Mouse (Mus musculus) heart, postnatal 25 days (tissue): ENCODE measurements around the gene Uvrag. TPM values are rescaled to one million over a fixed set of nuclear protein-coding genes. Genes with fewer than 3 reads are reported as not detected.

Experiments
- DNase-seq: peaks from one replicate; pipeline ENCODE4 v3.0.0; 2022; ENCODE audit warnings: low spot score
- intact Hi-C: fragments of 180-260 bp; cut with DNase I; formaldehyde crosslinking; loops from one replicate; pipeline ENCODE4 v1.15.1; 2025
- total RNA-seq, 2 experiments: library from RNA; stranded (reverse); gene quantifications; 2 replicates each; pipeline ENCODE4 v1.2.3; 2021

Gene Uvrag
- total RNA-seq, 2 experiments from 2014 or later: 24.9 to 26.3 TPM

DNA sequence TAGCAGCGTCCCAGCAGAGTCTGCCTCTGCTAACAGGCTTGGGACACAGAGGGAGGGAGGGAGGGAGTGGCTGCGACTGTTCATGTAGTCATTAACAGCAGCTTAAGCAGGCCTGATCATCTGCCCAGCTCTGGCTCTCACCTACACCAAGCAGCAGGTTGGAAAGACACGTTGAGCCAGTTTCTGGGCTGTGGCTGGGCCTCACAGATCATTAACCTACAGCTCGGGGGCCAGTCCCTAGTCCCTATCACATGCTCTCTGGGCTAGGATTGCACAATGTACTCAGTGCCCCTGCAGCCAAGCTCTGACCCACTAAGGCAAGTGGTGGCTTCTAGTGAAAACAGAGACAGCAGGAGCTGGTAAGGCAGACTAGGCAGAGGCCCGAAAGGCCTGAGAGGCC, 27.0 kb upstream of the Uvrag start:
- no peak for DNase-seq
- intact Hi-C loops: no loop called here

GRCm38 (mm10) chr7:99166159-99166558, 25.2 kb upstream of the Uvrag start:
- no peak for DNase-seq
- intact Hi-C loops: no loop called here

DNA sequence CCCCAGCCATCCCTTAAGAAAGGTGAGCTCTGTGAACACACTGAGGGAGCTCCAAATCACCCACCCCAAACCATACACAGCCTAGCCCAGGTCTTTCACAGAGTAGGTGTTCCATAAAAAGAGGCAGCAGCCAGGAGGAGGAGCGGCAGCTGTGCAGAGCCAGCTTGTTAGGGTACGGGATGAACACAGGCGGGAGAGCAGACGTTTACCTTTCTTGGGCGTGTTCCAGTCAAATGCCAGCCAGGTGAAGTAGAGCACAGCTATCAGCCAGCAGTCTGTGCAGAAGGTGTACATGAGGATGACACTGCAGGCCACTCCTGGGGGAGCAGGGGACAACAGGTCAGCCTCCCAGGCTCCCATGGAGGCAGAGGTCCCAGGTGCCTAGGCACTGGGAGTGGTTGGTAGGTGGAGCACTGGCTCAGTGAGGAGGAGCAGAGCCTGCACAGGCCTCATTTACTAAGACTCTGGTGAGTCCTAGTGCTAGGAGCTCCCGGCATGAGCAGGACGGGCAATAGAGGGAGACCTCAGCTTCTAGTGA, 24.0 kb upstream of the Uvrag start:
- DNase-seq: no peak
- intact Hi-C loops: no loop called here

DNA sequence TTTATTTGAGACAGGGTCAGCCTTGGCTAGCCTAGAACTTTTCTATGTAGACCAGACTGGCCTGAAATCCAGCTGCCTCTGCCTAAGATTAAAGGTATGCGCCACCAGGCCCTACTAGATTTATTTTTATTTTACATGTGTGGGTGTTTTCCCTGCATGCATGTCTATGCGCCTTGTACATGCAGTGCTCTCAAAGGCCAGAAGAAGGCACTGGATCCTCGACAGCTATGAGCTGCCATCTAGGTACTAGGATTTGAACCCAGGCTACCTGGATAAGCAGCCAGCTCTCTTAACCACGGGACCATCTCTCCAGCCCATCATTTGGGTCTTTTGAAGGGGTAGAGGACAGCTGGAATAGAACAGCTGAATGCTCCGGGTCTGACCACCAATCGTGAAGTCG, 21.5 kb upstream of the Uvrag start:
- intact Hi-C loops: no loop called here
- no peak for DNase-seq

- intact Hi-C loops: no loop called here
- DNase-seq: no peak
Measured at GRCm38 (mm10) chr7:99161961-99162360, 21.0 kb upstream of the Uvrag start.

GRCm38 (mm10) chr7:99161529-99161928, 20.6 kb upstream of the Uvrag start:
- intact Hi-C loops: no loop called here
- no peak for DNase-seq

DNA sequence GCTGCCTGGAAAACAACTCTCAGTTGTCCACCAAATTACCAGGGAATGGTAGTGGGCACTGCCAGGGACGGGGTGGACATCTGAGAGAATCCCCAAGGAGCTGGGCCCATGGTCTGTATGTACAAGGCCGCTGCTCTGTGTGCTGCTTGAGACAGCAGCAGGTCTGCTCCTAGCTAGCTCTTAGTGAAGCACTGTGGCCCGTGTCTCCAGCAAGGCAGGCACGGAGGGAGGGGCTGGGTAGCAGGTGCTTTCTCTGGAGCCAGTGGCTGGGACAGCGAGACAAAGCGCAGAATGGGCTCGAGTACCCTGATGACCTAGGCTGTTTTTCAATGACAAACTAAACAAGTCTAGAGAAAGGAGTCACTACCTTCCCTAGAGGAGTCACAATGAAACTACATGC, 20.1 kb upstream of the Uvrag start:
- intact Hi-C loops: no loop called here
- DNase-seq: no peak

DNA sequence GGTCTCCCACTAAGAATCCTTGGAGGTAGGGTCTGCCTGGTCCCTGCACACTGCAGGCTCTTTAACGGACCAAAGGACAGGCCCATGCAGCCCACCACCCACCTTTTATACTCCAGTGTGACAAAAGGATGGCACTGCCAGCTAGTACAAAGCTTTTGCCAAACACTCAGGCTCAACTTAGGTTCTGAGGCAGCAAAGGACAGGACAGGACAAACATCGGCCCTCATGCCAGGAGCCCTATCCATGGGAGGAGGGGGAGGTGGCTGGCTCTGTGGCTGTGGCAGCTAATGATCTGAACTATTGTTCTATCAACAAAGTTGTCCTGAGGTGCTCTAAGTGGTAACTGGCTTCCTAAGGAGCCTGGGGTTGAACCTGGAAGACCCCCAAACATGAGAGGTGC, 18.5 kb upstream of the Uvrag start:
- intact Hi-C loops: no loop called here
- DNase-seq: no peak

DNA sequence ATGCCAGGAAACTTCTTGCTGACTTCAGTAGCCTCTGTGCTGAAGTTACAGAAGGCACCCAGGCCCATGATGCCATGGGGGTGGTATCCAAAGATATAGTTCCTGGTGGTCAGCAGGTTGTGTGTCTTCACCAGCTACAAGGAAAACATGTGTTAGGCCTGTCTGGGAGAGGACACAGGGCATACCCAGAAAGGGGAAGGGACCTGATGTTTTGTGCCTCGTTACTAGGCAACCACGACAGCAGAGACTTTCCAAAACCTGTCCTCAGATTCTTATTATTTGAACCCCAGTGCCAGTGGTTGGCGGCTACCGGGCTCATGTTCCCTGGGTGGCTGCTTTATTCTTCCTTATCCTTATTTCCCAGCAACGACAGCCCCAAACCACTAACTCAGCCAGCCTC, 18.0 kb upstream of the Uvrag start:
- intact Hi-C loops: no loop called here
- no peak for DNase-seq

GRCm38 (mm10) chr7:99158011-99158410, 17.1 kb upstream of the Uvrag start:
- intact Hi-C loops: no loop called here
- no peak for DNase-seq

DNA sequence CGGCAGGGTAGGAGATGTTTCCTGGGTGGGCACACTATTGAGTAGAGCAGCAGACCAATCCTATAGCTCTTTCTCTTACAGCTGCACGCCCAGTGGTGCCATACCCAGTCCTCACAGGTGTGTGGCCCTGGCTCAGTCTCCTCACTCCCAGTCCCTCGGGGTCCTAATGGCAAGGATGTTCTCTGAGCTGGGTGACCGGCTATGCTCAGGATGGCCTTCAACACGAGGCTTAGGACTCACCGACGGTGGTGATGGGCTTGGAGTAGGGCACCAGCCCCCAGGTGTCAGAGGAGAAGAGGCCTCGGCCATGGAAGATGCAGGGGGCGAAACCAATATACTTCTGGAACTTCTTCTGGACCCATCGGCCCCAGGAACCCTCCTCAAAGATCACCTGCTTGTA, 15.8 kb upstream of the Uvrag start:
- intact Hi-C loops: no loop called here
- DNase-seq: no peak

GRCm38 (mm10) chr7:99155311-99156289, 14.7 kb upstream of the Uvrag start:
- DNase-seq: no peak
- intact Hi-C loops: no loop called here

DNA sequence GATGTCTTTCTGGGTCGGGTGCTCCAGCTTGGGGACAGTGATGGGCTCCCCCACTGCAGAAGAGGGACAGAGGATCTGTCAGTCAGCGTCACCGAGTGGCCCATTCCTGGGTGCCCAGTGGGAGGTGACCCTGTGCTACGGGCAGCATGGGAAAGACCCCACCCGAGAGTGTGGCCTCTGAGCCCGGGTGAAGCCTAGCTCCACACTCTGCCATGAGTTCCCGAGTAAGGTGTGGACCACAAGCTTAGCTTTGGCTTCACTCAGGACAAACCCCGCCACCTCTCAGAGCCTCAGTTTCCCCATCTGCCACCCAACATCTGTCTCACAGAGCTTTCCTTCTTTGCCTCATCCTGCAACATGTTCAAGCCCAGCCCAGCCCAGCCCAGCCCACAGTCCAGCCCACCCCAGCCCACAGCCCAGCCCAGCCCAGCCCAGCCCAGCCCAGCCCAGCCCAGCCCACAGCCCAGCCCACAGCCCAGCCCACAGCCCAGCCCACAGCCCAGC, 13.8 kb upstream of the Uvrag start:
- no peak for DNase-seq
- intact Hi-C loops: no loop called here

DNA sequence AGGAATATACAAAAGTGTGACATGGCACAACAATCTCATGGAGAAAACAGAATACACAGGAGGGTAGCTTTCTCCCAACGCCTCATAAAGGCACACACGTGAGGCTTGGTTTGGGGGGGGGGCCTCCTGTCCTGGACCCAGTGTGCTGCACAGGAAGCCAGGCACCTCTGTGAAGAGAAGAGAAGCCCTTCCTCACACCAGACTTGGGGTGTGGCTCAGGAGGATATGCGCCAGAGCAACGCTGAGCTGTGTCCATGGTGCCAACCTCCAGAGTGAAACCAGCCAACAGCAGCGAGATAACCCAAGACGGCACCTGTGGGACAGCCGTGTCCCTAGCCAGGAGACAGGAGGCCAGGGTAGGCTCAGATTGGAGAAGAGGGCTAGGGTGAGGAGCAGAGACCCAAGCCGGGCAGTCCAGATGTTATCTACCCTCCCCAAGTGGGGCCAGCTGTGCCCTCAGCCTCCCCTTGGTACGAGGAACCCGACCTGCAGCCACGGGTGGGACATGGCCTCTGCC, 12.8 kb upstream of the Uvrag start:
- DNase-seq: no peak
- intact Hi-C loops: no loop called here

GRCm38 (mm10) chr7:99152756-99153155, 11.8 kb upstream of the Uvrag start:
- intact Hi-C loops: no loop called here

GRCm38 (mm10) chr7:99151342-99151741, 10.4 kb upstream of the Uvrag start:
- DNase-seq: peak; percentile 84
- intact Hi-C loops: loop anchor here (1.0 kb wide), 1 partner anchor 44 kb away; no protein-coding TSS in a partner anchor

More at GRCm38 (mm10) chr7:99152756-99153155, 11.8 kb upstream of the Uvrag start:
- DNase-seq: no peak

DNA sequence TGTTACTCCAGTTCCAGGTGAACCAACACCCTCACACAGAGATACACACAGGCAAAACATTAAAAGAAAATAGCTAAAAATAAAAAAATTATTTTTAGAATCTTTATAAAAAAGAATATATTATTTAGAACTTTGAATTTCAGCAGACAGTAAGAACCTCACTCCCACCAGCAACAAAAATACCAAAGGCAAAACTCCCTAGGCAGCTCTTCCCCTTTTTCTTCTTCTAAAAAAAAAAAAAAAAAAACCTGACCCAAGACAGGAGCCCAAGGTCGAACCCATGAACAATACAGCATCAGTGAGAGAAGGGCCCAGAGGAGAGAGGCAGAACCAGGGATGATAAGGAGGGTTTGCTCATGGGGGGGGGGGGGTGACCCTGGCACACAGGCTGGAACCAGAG, 8.1 kb upstream of the Uvrag start:
- no peak for DNase-seq
- intact Hi-C loops: no loop called here

DNA sequence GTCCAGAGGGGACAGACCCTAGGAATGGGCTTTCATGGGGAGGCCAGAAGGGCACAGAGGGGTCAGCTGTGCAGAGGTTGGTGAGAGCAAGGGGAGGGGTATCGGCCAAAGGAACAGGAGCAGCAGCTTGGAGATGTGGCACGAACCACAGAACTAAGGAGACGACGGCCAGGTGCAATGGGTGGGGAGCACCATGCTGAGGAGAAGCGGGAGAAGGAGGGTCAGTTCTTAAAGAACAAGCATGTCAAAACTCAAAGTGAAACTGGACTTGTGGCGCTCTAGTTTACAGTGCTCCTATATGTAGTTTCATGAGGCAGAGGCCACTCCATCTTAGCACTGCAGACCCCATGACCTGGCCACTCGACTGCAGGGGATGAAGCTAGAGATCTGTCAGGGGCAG, 6.6 kb upstream of the Uvrag start:
- no peak for DNase-seq
- intact Hi-C loops: no loop called here

DNA sequence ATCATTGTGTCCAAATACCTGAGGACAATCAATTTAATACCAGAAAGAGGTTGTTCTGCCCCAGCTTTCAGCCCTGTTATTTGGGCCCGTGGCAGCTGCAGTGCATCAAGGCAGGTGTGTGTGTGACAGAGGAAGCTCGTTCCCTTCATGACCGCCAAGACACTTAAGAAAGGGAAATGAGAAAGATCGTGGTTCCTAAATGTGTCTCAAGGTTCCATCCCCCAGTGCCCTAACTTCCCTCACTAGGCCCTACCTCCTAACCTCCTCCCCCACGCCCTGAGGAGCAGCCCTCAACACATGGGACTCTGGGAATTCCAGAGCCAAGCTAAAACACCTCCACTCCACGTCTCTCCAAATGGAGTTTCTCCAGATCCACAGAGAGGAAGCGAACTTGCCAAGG, 6.0 kb upstream of the Uvrag start:
- intact Hi-C loops: no loop called here
- DNase-seq: no peak

- intact Hi-C loops: no loop called here
- DNase-seq: no peak
Measured at GRCm38 (mm10) chr7:99146011-99146410, 5.1 kb upstream of the Uvrag start.

- DNase-seq: no peak
- intact Hi-C loops: no loop called here
Measured at GRCm38 (mm10) chr7:99144616-99145015, 3.7 kb upstream of the Uvrag start.
